Mouse (Mus musculus) mammary gland, adult 2 months (tissue): ENCODE results near the gene Rbbp5. TPM values are rescaled to one million over a fixed set of nuclear protein-coding genes. Genes with fewer than 3 reads are reported as not detected.

Experiments used
- polyA plus RNA-seq: library from polyadenylated mRNA; depleted of rRNA; stranded (reverse); fragments of >200 nt; gene quantifications from 2 replicates; pipeline ENCODE4 v1.2.3, GENCODE M21; 2012; ENCODE audit warnings: low replicate concordance; rRNA removed

Rbbp5 gene
- 9.4 and 25.5 TPM in 2 replicates for polyA plus RNA-seq

DNA sequence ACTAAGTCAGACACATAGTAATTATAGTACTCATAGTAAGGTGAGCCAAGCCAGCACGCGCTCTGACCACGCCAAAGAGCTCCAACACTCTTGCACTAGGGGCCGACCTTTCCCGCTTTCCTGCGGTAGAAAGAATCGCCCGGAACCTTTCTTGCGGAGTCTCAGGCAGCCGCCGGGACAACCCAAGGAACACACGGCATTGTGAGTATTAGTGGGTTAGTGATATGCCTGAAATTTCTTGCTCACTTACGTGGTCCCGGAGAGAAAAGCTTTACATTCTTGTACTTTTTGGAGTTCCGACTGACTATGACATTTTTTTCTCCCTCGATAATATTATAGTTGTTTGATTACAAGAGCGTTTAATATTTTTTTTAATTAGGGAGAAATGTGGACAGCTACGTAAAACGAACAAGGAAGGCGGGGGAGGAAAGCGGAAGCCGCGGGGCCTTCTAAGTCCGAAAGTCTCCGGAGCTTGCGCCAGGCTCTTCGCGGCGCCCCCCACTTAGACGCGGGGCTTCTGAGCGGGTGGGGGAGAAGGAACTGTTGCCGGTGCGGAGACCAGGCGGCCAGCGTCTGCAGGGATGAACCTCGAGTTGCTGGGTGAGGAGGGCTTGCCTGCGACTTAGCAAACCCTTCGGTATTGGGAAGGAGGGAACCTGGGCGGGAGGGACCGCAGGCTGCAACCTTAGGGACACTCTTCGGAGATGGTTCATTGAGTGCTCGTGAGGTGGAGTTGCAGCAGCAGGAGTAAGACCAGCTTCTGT is at the start of gene Rbbp5:
Rbbp5 (plus strand) TSS at position 438 of the 764 bp plus-strand sequence.

DNA sequence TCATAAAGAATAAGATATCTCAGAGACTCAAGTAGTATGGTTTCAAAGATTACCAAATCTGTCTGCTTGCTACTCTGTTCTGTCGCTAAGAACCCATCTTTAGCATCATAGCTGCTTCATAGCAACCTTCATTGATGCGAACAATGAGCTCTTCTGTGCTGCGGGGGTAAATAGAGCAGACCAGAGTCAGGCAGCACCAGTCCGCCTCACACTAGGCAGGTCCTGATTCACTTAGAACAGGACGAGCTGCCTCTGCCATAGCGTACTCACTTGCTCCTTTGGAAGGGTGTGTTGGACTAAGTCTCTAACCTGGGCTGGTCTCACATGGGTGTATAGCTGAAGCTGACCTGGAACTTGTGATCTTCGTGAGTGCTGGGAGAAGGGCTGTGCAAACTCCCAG is 28.9 kb downstream of the Rbbp5 start, which contains the start of gene Tmem81:
Tmem81 (plus strand) TSS at position 173 of the 400 bp plus-strand sequence.

DNA sequence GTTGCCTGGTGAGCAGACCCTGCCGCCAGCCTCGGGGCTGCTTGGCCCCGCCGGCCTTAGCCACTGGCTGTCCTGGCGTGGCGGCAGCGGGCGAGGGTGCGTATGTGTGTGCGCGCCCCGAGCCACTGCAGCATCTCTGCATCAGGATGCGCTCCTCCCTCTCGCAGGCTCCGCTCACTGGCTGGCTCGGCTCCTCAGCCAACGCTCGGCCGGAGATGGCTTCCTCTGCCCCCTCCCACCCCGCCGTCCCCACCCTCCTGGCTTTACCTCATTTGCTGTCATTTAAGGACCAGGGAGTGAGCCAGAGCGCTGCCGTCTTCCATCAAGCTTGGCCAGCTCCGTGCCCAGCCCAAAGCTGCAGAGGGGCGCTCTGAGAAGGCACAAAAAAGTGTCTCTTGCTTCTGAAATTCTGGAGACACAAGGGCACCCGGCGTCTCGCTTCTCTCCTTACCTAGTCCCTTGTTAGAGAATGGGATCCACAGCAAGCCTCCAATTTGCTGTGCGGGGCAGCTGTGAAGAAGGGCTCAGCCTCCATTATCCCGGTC is 65.7 kb downstream of the Rbbp5 start, which contains the start of gene Cntn2:
Cntn2 (minus strand) TSS at position 495 of the 545 bp plus-strand sequence.

Other genes with a start within 250 kb of the Rbbp5 start
- gene Gm10188, start 247.6 kb upstream of the Rbbp5 start, polyA plus RNA-seq = not detected in 2 replicates
- 0.22 and 0.30 TPM in 2 replicates for gene Klhdc8a, start 178.7 kb upstream of the Rbbp5 start, polyA plus RNA-seq
- 9.0 and 14.4 TPM in 2 replicates for gene Nuak2, start 161.2 kb upstream of the Rbbp5 start, polyA plus RNA-seq
- 16.7 and 21.7 TPM in 2 replicates for gene Tmcc2, start 86.1 kb upstream of the Rbbp5 start, polyA plus RNA-seq
- 11.2 and 14.3 TPM in 2 replicates for gene Dstyk, start 59.8 kb upstream of the Rbbp5 start, polyA plus RNA-seq
- 2.1 and 2.6 TPM in 2 replicates for gene Tmem81, start 28.9 kb downstream of the Rbbp5 start, polyA plus RNA-seq
- gene Cntn2, start 65.9 kb downstream of the Rbbp5 start, polyA plus RNA-seq = 0.39 and 0.67 TPM in 2 replicates